Mouse (Mus musculus): ENCODE results near the gene Ptpn4. TPM values are rescaled to one million over a fixed set of nuclear protein-coding genes. Genes with fewer than 3 reads are reported as not detected.

The Ptpn4 gene
- polyA plus RNA-seq, 1 experiment, result 17.2 TPM

- Histone ChIP-seq H3K27me3 (ENCODE audit: control insufficient read depth, insufficient read depth, low read length) (no peaks in the 10 kb centered on the region), H3K4me3 (ENCODE audit: control insufficient read depth, low read depth, low read length) (no peak overlapping the region), H3K27ac (ENCODE audit: control insufficient read depth, insufficient read depth, low read depth, low read length) (no peak overlapping the region), H3K36me3 (ENCODE audit: control insufficient read depth, insufficient read depth, low read length) (no peaks in the 10 kb centered on the region), H3K4me1 (ENCODE audit: control insufficient read depth, insufficient read depth, low read length) (no peaks in the 10 kb centered on the region)
- TF ChIP-seq POLR2A (IDR thresholded peaks at IDR 0.05; ENCODE audit: control insufficient read depth, low read depth, low read length), result no peak
- TF ChIP-seq CTCF (IDR thresholded peaks at IDR 0.05; ENCODE audit: control insufficient read depth, insufficient read depth, insufficient replicate concordance, low read depth, low read length), result no peak
Observed at GRCm38 (mm10) chr1:119731166-119731565, 106.2 kb downstream of the Ptpn4 start.

- Histone ChIP-seq H3K4me3 (ENCODE audit: control insufficient read depth, low read depth, low read length) (no peak overlapping the region), H3K27ac (ENCODE audit: control insufficient read depth, insufficient read depth, low read depth, low read length) (no peak overlapping the region), H3K27me3 (ENCODE audit: control insufficient read depth, insufficient read depth, low read length) (no peaks in the 10 kb centered on the region), H3K4me1 (ENCODE audit: control insufficient read depth, insufficient read depth, low read length) (no peaks in the 10 kb centered on the region), H3K36me3 (ENCODE audit: control insufficient read depth, insufficient read depth, low read length) (no peaks in the 10 kb centered on the region)
- no peak for TF ChIP-seq CTCF (IDR thresholded peaks at IDR 0.05; ENCODE audit: control insufficient read depth, insufficient read depth, insufficient replicate concordance, low read depth, low read length)
- TF ChIP-seq POLR2A (IDR thresholded peaks at IDR 0.05; ENCODE audit: control insufficient read depth, low read depth, low read length), result no peak
Observed at GRCm38 (mm10) chr1:119713017-119713416, 124.4 kb downstream of the Ptpn4 start.

GRCm38 (mm10) chr1:119706471-119707217 lies 130.8 kb downstream of the Ptpn4 start:
- Histone ChIP-seq H3K27me3 (ENCODE audit: control insufficient read depth, insufficient read depth, low read length) (no peaks in the 10 kb centered on the region), H3K4me3 (ENCODE audit: control insufficient read depth, low read depth, low read length) (no peak overlapping the region), H3K4me1 (ENCODE audit: control insufficient read depth, insufficient read depth, low read length) (no peaks in the 10 kb centered on the region), H3K36me3 (ENCODE audit: control insufficient read depth, insufficient read depth, low read length) (no peaks in the 10 kb centered on the region), H3K27ac (ENCODE audit: control insufficient read depth, insufficient read depth, low read depth, low read length) (no peak overlapping the region)
- no peak for TF ChIP-seq POLR2A (IDR thresholded peaks at IDR 0.05; ENCODE audit: control insufficient read depth, low read depth, low read length)
- TF ChIP-seq CTCF (IDR thresholded peaks at IDR 0.05; ENCODE audit: control insufficient read depth, insufficient read depth, insufficient replicate concordance, low read depth, low read length), result no peak

GRCm38 (mm10) chr1:119696860-119697259 lies 140.6 kb downstream of the Ptpn4 start:
- H3K4me1 ChIP-seq (ENCODE audit: control insufficient read depth, insufficient read depth, low read length), result no peaks in the 10 kb centered on the region
- H3K27me3 ChIP-seq (ENCODE audit: control insufficient read depth, insufficient read depth, low read length), result no peaks in the 10 kb centered on the region
- H3K4me3 ChIP-seq (ENCODE audit: control insufficient read depth, low read depth, low read length), result no peak overlapping the region
- no peaks in the 10 kb centered on the region; the same call in 1 of the 2 replicates for H3K36me3 ChIP-seq (ENCODE audit: control insufficient read depth, insufficient read depth, low read length)
- H3K27ac ChIP-seq (ENCODE audit: control insufficient read depth, insufficient read depth, low read depth, low read length), result no peak overlapping the region
- TF ChIP-seq POLR2A (IDR thresholded peaks at IDR 0.05; ENCODE audit: control insufficient read depth, low read depth, low read length), result no peak
- no peak for TF ChIP-seq CTCF (IDR thresholded peaks at IDR 0.05; ENCODE audit: control insufficient read depth, insufficient read depth, insufficient replicate concordance, low read depth, low read length)

- TF ChIP-seq POLR2A (IDR thresholded peaks at IDR 0.05; ENCODE audit: control insufficient read depth, low read depth, low read length), result no peak
- TF ChIP-seq CTCF (IDR thresholded peaks at IDR 0.05; ENCODE audit: control insufficient read depth, insufficient read depth, insufficient replicate concordance, low read depth, low read length), result no peak
- H3K36me3 ChIP-seq (ENCODE audit: control insufficient read depth, insufficient read depth, low read length), result no peaks in the 10 kb centered on the region; the same call in 1 of the 2 replicates
Observed at GRCm38 (mm10) chr1:119685773-119686558, 151.4 kb downstream of the Ptpn4 start.

GRCm38 (mm10) chr1:119681663-119682213 lies 155.7 kb downstream of the Ptpn4 start:
- TF ChIP-seq POLR2A (IDR thresholded peaks at IDR 0.05; ENCODE audit: control insufficient read depth, low read depth, low read length), result no peak
- TF ChIP-seq CTCF (IDR thresholded peaks at IDR 0.05; ENCODE audit: control insufficient read depth, insufficient read depth, insufficient replicate concordance, low read depth, low read length), result no peak
- Histone ChIP-seq H3K4me3 (ENCODE audit: control insufficient read depth, low read depth, low read length) (no peak overlapping the region), H3K27ac (ENCODE audit: control insufficient read depth, insufficient read depth, low read depth, low read length) (no peak overlapping the region), H3K27me3 (ENCODE audit: control insufficient read depth, insufficient read depth, low read length) (no peaks in the 10 kb centered on the region), H3K36me3 (ENCODE audit: control insufficient read depth, insufficient read depth, low read length) (no peaks in the 10 kb centered on the region), H3K4me1 (ENCODE audit: control insufficient read depth, insufficient read depth, low read length) (no peaks in the 10 kb centered on the region)

More at GRCm38 (mm10) chr1:119685773-119686558, 151.4 kb downstream of the Ptpn4 start:
- no peaks in the 10 kb centered on the region for H3K27me3 ChIP-seq (ENCODE audit: control insufficient read depth, insufficient read depth, low read length)
- H3K4me1 ChIP-seq (ENCODE audit: control insufficient read depth, insufficient read depth, low read length), result no peaks in the 10 kb centered on the region
- no peak overlapping the region for H3K27ac ChIP-seq (ENCODE audit: control insufficient read depth, insufficient read depth, low read depth, low read length)
- H3K4me3 ChIP-seq (ENCODE audit: control insufficient read depth, low read depth, low read length), result no peak overlapping the region

GRCm38 (mm10) chr1:119674984-119675383 lies 162.4 kb downstream of the Ptpn4 start:
- TF ChIP-seq POLR2A (IDR thresholded peaks at IDR 0.05; ENCODE audit: control insufficient read depth, low read depth, low read length) (no peak), CTCF (IDR thresholded peaks at IDR 0.05; ENCODE audit: control insufficient read depth, insufficient read depth, insufficient replicate concordance, low read depth, low read length) (no peak)
- no peaks in the 10 kb centered on the region for H3K27me3 ChIP-seq (ENCODE audit: control insufficient read depth, insufficient read depth, low read length)
- no peaks in the 10 kb centered on the region for H3K36me3 ChIP-seq (ENCODE audit: control insufficient read depth, insufficient read depth, low read length)
- H3K27ac ChIP-seq (ENCODE audit: control insufficient read depth, insufficient read depth, low read depth, low read length), result no peak overlapping the region
- H3K4me3 ChIP-seq (ENCODE audit: control insufficient read depth, low read depth, low read length), result no peak overlapping the region
- H3K4me1 ChIP-seq (ENCODE audit: control insufficient read depth, insufficient read depth, low read length), result no peaks in the 10 kb centered on the region
